Mouse (Mus musculus) lung, postnatal 0 days (tissue): ENCODE results near the gene Erp29. TPM values are rescaled to one million over a fixed set of nuclear protein-coding genes. Genes with fewer than 3 reads are reported as not detected.

Experiments
- ATAC-seq: fragments of 200-750 bp; cut with Nextera tagmentation; 2 replicates; pipeline ENCODE4 v1.8.0; 2017; ENCODE audit warnings: moderate library complexity
- DNase-seq: peaks from one replicate; pipeline ENCODE4 v3.0.0-alpha.2; 2016; ENCODE audit warnings: low spot score
- H3K27ac ChIP-seq: fragments of 300-500 bp; sonication (generic); 2 replicates; pipeline ENCODE4 v1.5.1; 2014; ENCODE audit warnings: antibody characterized with exemption, mild to moderate bottlenecking, low read length, mixed read lengths
- H3K27me3 ChIP-seq: fragments of 300-500 bp; sonication (generic); replicated peaks from 2 replicates; pipeline ENCODE4 v1.6.1; 2014; ENCODE audit warnings: low read length, mixed read lengths; ENCODE audit not compliant: insufficient read depth
- H3K36me3 ChIP-seq: fragments of 300-500 bp; sonication (generic); 2 replicates; pipeline ENCODE4 v1.6.1; 2014; ENCODE audit warnings: low read length, mixed read lengths; ENCODE audit not compliant: insufficient read depth
- H3K4me1 ChIP-seq: fragments of 300-500 bp; sonication (generic); 2 replicates; pipeline ENCODE4 v1.6.1; 2014; ENCODE audit warnings: antibody characterized with exemption, low read depth, low read length, mixed read lengths; ENCODE audit not compliant: insufficient read depth
- H3K4me2 ChIP-seq: fragments of 300-500 bp; sonication (generic); replicated peaks from 2 replicates; pipeline ENCODE4 v1.6.1; 2014; ENCODE audit warnings: low read depth, mild to moderate bottlenecking, low read length, moderate library complexity, mixed read lengths
- H3K4me3 ChIP-seq: fragments of 300-500 bp; sonication (generic); 2 replicates; pipeline ENCODE4 v1.5.1; 2014; ENCODE audit warnings: low read depth, low read length
- H3K9ac ChIP-seq: fragments of 300-500 bp; sonication (generic); replicated peaks from 2 replicates; pipeline ENCODE4 v1.6.1; 2014; ENCODE audit warnings: low read depth, mild to moderate bottlenecking
- H3K9me3 ChIP-seq: fragments of 300-500 bp; sonication (generic); 2 replicates; pipeline ENCODE4 v1.6.1; 2016; ENCODE audit warnings: low read length, mixed read lengths
- CTCF ChIP-seq: IDR thresholded peaks from 2 replicates; pipeline ENCODE4 v1.5.1; 2016; ENCODE audit warnings: antibody characterized with exemption, mild to moderate bottlenecking
- EP300 ChIP-seq: IDR thresholded peaks from 2 replicates; pipeline ENCODE4 v1.6.1; 2016; ENCODE audit warnings: antibody characterized with exemption, mild to moderate bottlenecking, control low read depth
- WGBS: fragments of 180-500 bp; shearing (Covaris S2); extraction: QIAGEN DNeasy Blood & Tissue Kit; methylation state at CpG from one replicate; pipeline ENCODE4 v1.1.7; 2014; 5-methylcytosine and 5-hydroxymethylcytosine counted together
- polyA plus RNA-seq: library from polyadenylated mRNA; unstranded; fragments of >200 nt; fragmentation: Nextera tagmentation; extraction: Ambion mirVana; gene quantifications from 2 replicates; pipeline ENCODE4 v1.2.1, GENCODE M21; 2015

Erp29 gene
- polyA plus RNA-seq, 1 experiment from 2014 or later: 123 TPM

- peak; percentile 62 for DNase-seq
- peak overlapping the region; percentile 92 for H3K27ac ChIP-seq
- H3K27me3 ChIP-seq: no peaks in the 10 kb centered on the region
- TF ChIP-seq CTCF (no peak), EP300 (no peak)
- no peak overlapping the region for H3K9ac ChIP-seq
- H3K36me3 ChIP-seq: no peaks in the 10 kb centered on the region; the same call in 1 of the 2 replicates
- H3K9me3 ChIP-seq: no peaks in the 10 kb centered on the region
- no peak overlapping the region for H3K4me2 ChIP-seq
- no peaks in the 10 kb centered on the region for H3K4me1 ChIP-seq
- WGBS: 45% methylated on average over 4 of the region's 4 CpGs
- ATAC-seq: no peak
- no peak overlapping the region for H3K4me3 ChIP-seq
These were observed 65.2 kb downstream of the Erp29 start for GRCm38 (mm10) chr5:121387126-121387525.

- peak overlapping the region; percentile 61; the same call in 1 of the 2 replicates for H3K4me3 ChIP-seq
- no peak for ATAC-seq
- no peaks in the 10 kb centered on the region for H3K27me3 ChIP-seq
- no peaks in the 10 kb centered on the region; the same call in 1 of the 2 replicates for H3K36me3 ChIP-seq
- TF ChIP-seq CTCF (no peak), EP300 (no peak)
- no peak overlapping the region for H3K9ac ChIP-seq
- no peaks in the 10 kb centered on the region for H3K9me3 ChIP-seq
- 22% methylated on average over 22 of the region's 22 CpGs for WGBS
- peak overlapping the region; percentile 66 for H3K4me2 ChIP-seq
- DNase-seq: peak; percentile 80
- no peaks in the 10 kb centered on the region for H3K4me1 ChIP-seq
- H3K27ac ChIP-seq: peak overlapping the region; percentile 92
These were observed 66.0 kb downstream of the Erp29 start for GRCm38 (mm10) chr5:121386120-121386909.

GRCm38 (mm10) chr5:121385461-121386119 lies 66.7 kb downstream of the Erp29 start, which contains the start of gene Trafd1:
TSS of gene Trafd1 (minus strand) at chr5:121385632.
- WGBS: under 1% methylated on average over 24 of the region's 45 CpGs
- peak; percentile 98 for DNase-seq
- Histone ChIP-seq H3K27me3 (no peaks in the 10 kb centered on the region), H3K36me3 (peaks cover 5% of the 10 kb centered on the region), H3K4me3 (peak within 1 kb of the TSS; percentile 61), H3K4me2 (peak within 1 kb of the TSS; percentile 66), H3K27ac (peak within 1 kb of the TSS; percentile 92), H3K9ac (peak within 1 kb of the TSS; percentile 75), H3K4me1 (no peaks in the 10 kb centered on the region), H3K9me3 (no peaks in the 10 kb centered on the region)
- no peak for TF ChIP-seq CTCF
- TF ChIP-seq EP300: no peak
- ATAC-seq: peak; percentile 94

GRCm38 (mm10) chr5:121384757-121385460 lies 67.4 kb downstream of the Erp29 start:
- Histone ChIP-seq H3K4me2 (peak overlapping the region; percentile 66), H3K9ac (peak overlapping the region; percentile 75), H3K9me3 (no peaks in the 10 kb centered on the region), H3K4me1 (no peaks in the 10 kb centered on the region), H3K27me3 (no peaks in the 10 kb centered on the region), H3K27ac (peak overlapping the region; percentile 92), H3K36me3 (peaks cover 5% of the 10 kb centered on the region), H3K4me3 (peak overlapping the region; percentile 61)
- TF ChIP-seq EP300: no peak
- no peak for TF ChIP-seq CTCF
- ATAC-seq (peak; percentile 48), DNase-seq (peak; percentile 66)
- 1% methylated on average over 27 of the region's 47 CpGs for WGBS

- TF ChIP-seq EP300 (no peak), CTCF (no peak)
- H3K36me3 ChIP-seq: peaks cover 11% of the 10 kb centered on the region
- H3K9ac ChIP-seq: no peak overlapping the region
- DNase-seq (peak; percentile 49), ATAC-seq (no peak)
- no peaks in the 10 kb centered on the region for H3K9me3 ChIP-seq
- H3K4me1 ChIP-seq: no peaks in the 10 kb centered on the region
- no peaks in the 10 kb centered on the region for H3K27me3 ChIP-seq
- peak overlapping the region; percentile 66 for H3K4me2 ChIP-seq
- peak overlapping the region; percentile 61 for H3K4me3 ChIP-seq
- H3K27ac ChIP-seq: peak overlapping the region; percentile 92
- WGBS: 49% methylated on average over 10 of the region's 10 CpGs
These were observed 68.2 kb downstream of the Erp29 start for GRCm38 (mm10) chr5:121383857-121384756.
